Mouse (Mus musculus) embryonic stem cell, embryonic (primary cell): ENCODE measurements around the gene Cabp4.

Experiments used
- CTCF ChIA-PET, 4 experiments: fragments of 300-600 bp in 2 of 4; fragments of 350-600 bp in 2 of 4; sonication (Branson Sonifier 250); formaldehyde crosslinking; loops; one replicate each; lab custom pipeline; 2022; ENCODE audit warnings: inconsistent platforms in 2 of 4; lab: Charles Lee
- POLR2A ChIA-PET, 4 experiments: fragments of 300-600 bp in 2 of 4; fragments of 350-600 bp in 2 of 4; sonication (Branson Sonifier 250); formaldehyde crosslinking; loops; one replicate each; lab custom pipeline; 2022; ENCODE audit warnings: antibody characterized with exemption in 4 of 4, inconsistent platforms in 1 of 4; lab: Charles Lee

Cabp4 gene

GRCm38 (mm10) chr19:4146366-4147021, 2.7 kb upstream of the Cabp4 start:
- POLR2A ChIA-PET = interaction anchor here in 3 of 4 experiments (0.6 to 1.9 kb wide), 12 partner anchors 8 to 49 kb away, joined by 3 to 7 read pairs (median 5); partner anchors contain the start of genes Cdk2ap2 (in 2 of the 3) and Ppp1ca (in 2 of the 3)
- CTCF ChIA-PET = interaction anchor here in 3 of 4 experiments (0.6 to 1.1 kb wide), 3 partner anchors 21 to 428 kb away, joined by 3 read pairs; no protein-coding TSS in a partner anchor

- POLR2A ChIA-PET = interaction anchor here in 3 of 4 experiments (0.5 to 1.9 kb wide), 5 partner anchors 11 to 49 kb away, joined by 3 to 5 read pairs (median 5); partner anchors contain the start of genes Aip (in 1 of the 3) and Cdk2ap2 (in 1 of the 3)
- CTCF ChIA-PET = no interaction called here
These were observed 2.1 kb upstream of the Cabp4 start for GRCm38 (mm10) chr19:4145936-4146335.

GRCm38 (mm10) chr19:4144550-4145498, 991 bp upstream of the Cabp4 start:
- CTCF ChIA-PET = interaction anchor here in 2 of 4 experiments (0.6 to 0.8 kb wide), 2 partner anchors 84 to 176 kb away, joined by 3 read pairs; no protein-coding TSS in a partner anchor
- POLR2A ChIA-PET = interaction anchor here in 2 of 4 experiments (0.6 to 1.7 kb wide), 11 partner anchors 9 to 89 kb away, joined by 3 to 5 read pairs (median 3); partner anchors contain the start of genes Aip (in 1 of the 2), Carns1 (in 1 of the 2), Cdk2ap2 (in 1 of the 2) and Ptprcap (in 1 of the 2)

GRCm38 (mm10) chr19:4142416-4143173, 1.2 kb downstream of the Cabp4 start:
- ChIA-PET CTCF (interaction anchor here in 1 of 4 experiments (0.6 to 0.8 kb wide), 2 partner anchors 17 to 18 kb away, joined by 3 to 4 read pairs; partner anchors contain the start of gene Aip), POLR2A (interaction anchor here (0.6 to 9.5 kb wide), 10 partner anchors 8 to 130 kb away, joined by 3 to 67 read pairs (median 4); partner anchors contain the start of genes Aip (in 1 of the 4) and Ndufv1 (in 1 of the 4))

- CTCF ChIA-PET = interaction anchor here in 3 of 4 experiments (0.6 to 6.1 kb wide), 3 partner anchors 14 to 16 kb away, joined by 3 to 29 read pairs (median 13); partner anchors contain the start of gene Aip (in 1 of the 3)
- POLR2A ChIA-PET = interaction anchor here (0.7 to 9.5 kb wide), 12 partner anchors 9 to 83 kb away, joined by 3 to 67 read pairs (median 4); partner anchors contain the start of genes Rps6kb2 (in 2 of the 4) and Aip (in 1 of the 4)
These were observed 3.7 kb downstream of the Cabp4 start for GRCm38 (mm10) chr19:4140147-4140546.

- CTCF ChIA-PET = interaction anchor here in 3 of 4 experiments (0.5 to 6.1 kb wide), 3 partner anchors 13 to 422 kb away, joined by 3 to 29 read pairs (median 8); partner anchors contain the start of gene Aip (in 1 of the 3)
- POLR2A ChIA-PET = interaction anchor here in 3 of 4 experiments (0.5 to 9.5 kb wide), 17 partner anchors 8 to 179 kb away, joined by 3 to 67 read pairs (median 4); partner anchors contain the start of genes Rps6kb2 (in 2 of the 3), Aip (in 1 of the 3), Cdk2ap2 (in 1 of the 3) and Rad9a (in 1 of the 3)
These were observed 4.4 kb downstream of the Cabp4 start, which contains the start of gene Gpr152 for GRCm38 (mm10) chr19:4139446-4139845. TSS of gene Gpr152 (plus strand) at chr19:4139787.

- POLR2A ChIA-PET = interaction anchor here (0.7 to 9.5 kb wide), 21 partner anchors 9 to 351 kb away, joined by 3 to 67 read pairs (median 5); partner anchors contain the start of genes Cdk2ap2 (in 2 of the 4), Rps6kb2 (in 2 of the 4), Aip (in 1 of the 4) and Rad9a (in 1 of the 4)
These were observed 5.9 kb downstream of the Cabp4 start for GRCm38 (mm10) chr19:4137913-4138312.

GRCm38 (mm10) chr19:4136463-4136862, 7.4 kb downstream of the Cabp4 start:
- ChIA-PET CTCF (interaction anchor here in 3 of 4 experiments (0.6 to 6.1 kb wide), 7 partner anchors 10 to 731 kb away, joined by 3 to 29 read pairs (median 4); partner anchors contain the start of genes Aip (in 1 of the 3), Gm49405 (in 1 of the 3) and Nudt8 (in 1 of the 3)), POLR2A (interaction anchor here in 2 of 4 experiments (0.8 to 9.5 kb wide), 10 partner anchors 11 to 79 kb away, joined by 3 to 67 read pairs (median 4); partner anchors contain the start of genes Aip (in 1 of the 2), Cdk2ap2 (in 1 of the 2) and Rad9a (in 1 of the 2))

More at GRCm38 (mm10) chr19:4137913-4138312, 5.9 kb downstream of the Cabp4 start:
- CTCF ChIA-PET = interaction anchor here in 3 of 4 experiments (0.6 to 6.1 kb wide), 14 partner anchors 12 to 913 kb away, joined by 3 to 29 read pairs (median 4); partner anchors contain the start of genes Ndufv1 (in 2 of the 3), Aip (in 1 of the 3), Cdk2ap2 (in 1 of the 3) and Kdm2a (in 1 of the 3)

- ChIA-PET POLR2A (interaction anchor here in 2 of 4 experiments (1.3 to 9.5 kb wide), 4 partner anchors 11 to 39 kb away, joined by 3 to 67 read pairs (median 4); partner anchors contain the start of genes Aip (in 1 of the 2) and Cdk2ap2 (in 1 of the 2)), CTCF (interaction anchor here in 3 of 4 experiments (0.7 to 6.1 kb wide), 6 partner anchors 10 to 732 kb away, joined by 3 to 29 read pairs (median 4); partner anchors contain the start of genes Aip (in 1 of the 3), Gm49405 (in 1 of the 3) and Nudt8 (in 1 of the 3))
These were observed 7.9 kb downstream of the Cabp4 start for GRCm38 (mm10) chr19:4135963-4136345.

- CTCF ChIA-PET = interaction anchor here in 3 of 4 experiments (0.7 to 6.1 kb wide), 6 partner anchors 9 to 732 kb away, joined by 3 to 29 read pairs (median 4); partner anchors contain the start of genes Aip (in 1 of the 3), Gm49405 (in 1 of the 3) and Nudt8 (in 1 of the 3)
These were observed 8.4 kb downstream of the Cabp4 start for GRCm38 (mm10) chr19:4135229-4135962.

GRCm38 (mm10) chr19:4134354-4134753, 9.5 kb downstream of the Cabp4 start:
- CTCF ChIA-PET = interaction anchor here in 1 of 4 experiments (6.1 kb wide), 1 partner anchor 8 kb away, joined by 29 read pairs; the partner anchor contains the start of gene Aip
- POLR2A ChIA-PET = interaction anchor here (0.6 to 9.5 kb wide), 11 partner anchors 10 to 689 kb away, joined by 3 to 67 read pairs (median 3); partner anchors contain the start of genes Cdk2ap2 (in 2 of the 4), Aip (in 1 of the 4) and Rps6kb2 (in 1 of the 4)

More at GRCm38 (mm10) chr19:4135229-4135962, 8.4 kb downstream of the Cabp4 start:
- POLR2A ChIA-PET = interaction anchor here in 3 of 4 experiments (0.8 to 9.5 kb wide), 9 partner anchors 9 to 88 kb away, joined by 3 to 67 read pairs (median 4); partner anchors contain the start of genes Cdk2ap2 (in 2 of the 3), Aip (in 1 of the 3) and Rps6kb2 (in 1 of the 3)

GRCm38 (mm10) chr19:4131768-4132167, 12.1 kb downstream of the Cabp4 start:
- CTCF ChIA-PET = interaction anchor here in 1 of 4 experiments (1.3 kb wide), 1 partner anchor 38 kb away, joined by 3 read pairs; no protein-coding TSS in a partner anchor
- POLR2A ChIA-PET = interaction anchor here (0.5 to 2.4 kb wide), 12 partner anchors 7 to 102 kb away, joined by 3 to 9 read pairs (median 4); partner anchors contain the start of genes Gpr152 (in 1 of the 4), Pold4 (in 1 of the 4), Ppp1ca (in 1 of the 4) and Rps6kb2 (in 1 of the 4)

GRCm38 (mm10) chr19:4131075-4131474, 12.8 kb downstream of the Cabp4 start:
- CTCF ChIA-PET = interaction anchor here in 1 of 4 experiments (1.3 kb wide), 1 partner anchor 38 kb away, joined by 3 read pairs; no protein-coding TSS in a partner anchor

GRCm38 (mm10) chr19:4130106-4130505, 13.7 kb downstream of the Cabp4 start:
- ChIA-PET CTCF (interaction anchor here in 3 of 4 experiments (0.6 to 1.3 kb wide), 3 partner anchors 11 to 796 kb away, joined by 3 to 13 read pairs (median 3); no protein-coding TSS in a partner anchor), POLR2A (interaction anchor here (0.6 to 2.4 kb wide), 13 partner anchors 9 to 194 kb away, joined by 3 to 9 read pairs (median 4); partner anchors contain the start of genes Gpr152 (in 2 of the 4), Gm49405 (in 1 of the 4), Nudt8 (in 1 of the 4) and Rps6kb2 (in 1 of the 4))

More at GRCm38 (mm10) chr19:4131075-4131474, 12.8 kb downstream of the Cabp4 start:
- POLR2A ChIA-PET = interaction anchor here in 3 of 4 experiments (0.6 to 2.4 kb wide), 5 partner anchors 8 to 773 kb away, joined by 4 to 9 read pairs (median 5); partner anchors contain the start of genes Gpr152 (in 1 of the 3) and Rps6kb2 (in 1 of the 3)
